Mouse (Mus musculus) ES-E14 (cell line): ENCODE measurements at regions not wholly inside any gene's neighbourhood (a gene's known extent, or its start where the extent isn't known, plus 50 kb on each side); places are given as distances from the start of the nearest gene placed in this dataset.

Source experiments
- DNase-seq: peaks from one replicate; pipeline ENCODE4 v3.0.0-alpha.2; 2013; ENCODE audit warnings: low read depth, low spot score
- H3K27ac ChIP-seq: 2 replicates; pipeline ENCODE4 v1.5.1; 2012; ENCODE audit warnings: low read depth, mild to moderate bottlenecking, low read length, moderate library complexity, mixed read lengths; ENCODE audit not compliant: poor library complexity, insufficient read depth, severe bottlenecking
- H3K36me3 ChIP-seq: 2 replicates; pipeline ENCODE4 v1.6.1; 2012; ENCODE audit warnings: mild to moderate bottlenecking, low read length, moderate library complexity, mixed read lengths; ENCODE audit not compliant: control insufficient read depth, poor library complexity, insufficient read depth, severe bottlenecking
- H3K4me1 ChIP-seq, 2 experiments: fragments of 150-350 bp in 1 of 2; sonication (generic) in 1 of 2; 2 replicates each; pipeline ENCODE4 v1.6.1; 2012; ENCODE audit warnings: low read length in 2 of 2, mild to moderate bottlenecking in 1 of 2, mixed read lengths in 1 of 2; ENCODE audit not compliant: control insufficient read depth in 2 of 2, insufficient read depth in 2 of 2, poor library complexity in 1 of 2
- H3K4me3 ChIP-seq, 2 experiments: fragments of 150-350 bp in 1 of 2; sonication (generic) in 1 of 2; 2 replicates each; pipeline ENCODE4 v1.5.1; 2012; ENCODE audit warnings: low read length in 2 of 2, low read depth in 1 of 2, mild to moderate bottlenecking in 1 of 2, mixed read lengths in 1 of 2; ENCODE audit not compliant: insufficient read depth in 1 of 2, poor library complexity in 1 of 2, severe bottlenecking in 1 of 2
- H3K9ac ChIP-seq: 2 replicates; pipeline ENCODE4 v1.6.1; 2012; ENCODE audit warnings: low read depth, mild to moderate bottlenecking, low read length, mixed read lengths; ENCODE audit not compliant: poor library complexity, insufficient read depth, severe bottlenecking
- H3K9me3 ChIP-seq: fragments of 150-350 bp; sonication (generic); 2 replicates; pipeline ENCODE4 v1.6.1; 2012; ENCODE audit warnings: low read depth, mild to moderate bottlenecking, low read length; ENCODE audit not compliant: control insufficient read depth, insufficient read depth
- CHD2 ChIP-seq: IDR thresholded peaks from 2 replicates; pipeline ENCODE4 v1.6.1; 2014; ENCODE audit warnings: mild to moderate bottlenecking, low read depth, low read length, inconsistent platforms
- HCFC1 ChIP-seq: IDR thresholded peaks from 2 replicates; pipeline ENCODE4 v1.6.1; 2012; ENCODE audit warnings: low read length, inconsistent platforms, borderline replicate concordance; ENCODE audit not compliant: insufficient read depth
- MAFK ChIP-seq: IDR thresholded peaks from 2 replicates; pipeline ENCODE4 v1.6.1; 2014; ENCODE audit warnings: mild to moderate bottlenecking, low read depth, low read length, inconsistent platforms; ENCODE audit not compliant: insufficient read depth
- ZC3H11A ChIP-seq: IDR thresholded peaks from 2 replicates; pipeline ENCODE4 v1.6.1; 2012; ENCODE audit warnings: low read depth, mild to moderate bottlenecking, inconsistent platforms, low read length, borderline replicate concordance
- ZNF384 ChIP-seq: IDR thresholded peaks from 2 replicates; pipeline ENCODE4 v1.6.1; 2012; ENCODE audit warnings: low read depth, low read length, inconsistent platforms
- in situ Hi-C, 2 experiments: fragments of 600-800 bp; cut with MboI; formaldehyde crosslinking; loops; one replicate each; pipeline ENCODE4 v1.15.1; 2025; ENCODE audit warnings: low sequenced_read_pairs in 2 of 2, inconsistent platforms in 1 of 2; ENCODE audit not compliant: unreplicated experiment in 2 of 2

DNA sequence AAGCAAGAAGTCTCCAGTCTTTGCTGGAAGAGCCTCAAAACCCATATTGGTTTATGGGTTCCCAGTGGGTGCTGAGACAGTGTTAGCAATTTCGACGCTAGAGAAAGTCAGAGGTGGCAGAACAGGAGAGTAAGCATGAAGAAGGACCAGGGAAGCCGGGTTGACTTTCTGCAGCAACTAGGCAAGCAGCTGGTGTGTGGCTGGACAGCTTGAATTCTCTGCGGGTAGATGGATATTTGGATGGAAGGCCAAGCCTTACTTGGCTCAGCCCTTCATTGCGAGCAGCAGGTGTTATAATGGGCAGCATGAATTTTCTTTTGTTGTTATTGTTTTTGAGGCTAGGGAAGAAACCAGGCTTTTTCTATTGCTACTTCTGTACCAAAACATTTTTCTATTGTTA lies 362.7 kb upstream of the Satb1 start:
- no peak for DNase-seq
- no peak overlapping the region for H3K4me3 ChIP-seq
- no peak overlapping the region for H3K9ac ChIP-seq
- in situ Hi-C loops: no loop called here
- H3K4me1 ChIP-seq: no peaks in the 10 kb centered on the region
- H3K36me3 ChIP-seq: no peaks in the 10 kb centered on the region
- TF ChIP-seq ZNF384 (no peak), CHD2 (no peak), MAFK (no peak), HCFC1 (no peak)
- H3K27ac ChIP-seq: no peak overlapping the region
- no peaks in the 10 kb centered on the region for H3K9me3 ChIP-seq

DNA sequence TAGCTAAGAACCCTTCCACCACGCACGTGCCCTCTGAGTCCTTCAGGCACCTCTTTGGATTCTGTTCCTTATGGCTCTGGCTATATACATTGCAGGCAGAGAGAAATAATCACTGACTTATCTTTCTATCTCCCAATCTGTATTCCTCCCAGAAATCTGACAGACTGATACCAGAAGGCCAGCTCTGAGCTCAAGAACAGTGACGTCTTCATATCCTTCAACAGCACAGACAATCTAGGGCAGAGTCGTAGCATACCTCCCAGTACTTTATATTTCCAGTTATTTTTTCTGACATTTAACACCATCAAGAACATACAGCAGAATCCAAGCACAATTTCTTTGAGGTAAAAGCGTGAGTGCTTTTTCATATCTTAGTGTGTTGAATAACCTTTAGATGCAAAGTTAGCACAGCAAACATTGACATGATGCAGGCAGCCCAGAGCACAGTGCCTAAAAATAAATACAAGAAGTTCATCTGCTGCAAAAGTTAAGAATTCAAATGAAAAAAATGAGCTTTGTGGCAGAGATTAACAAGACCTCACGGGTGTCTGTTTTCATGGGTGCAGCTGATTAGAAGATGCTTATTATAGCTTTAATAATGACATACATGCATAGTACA lies 358.1 kb upstream of the Satb1 start:
- Histone ChIP-seq H3K36me3 (no peaks in the 10 kb centered on the region), H3K9me3 (no peaks in the 10 kb centered on the region), H3K4me1 (no peaks in the 10 kb centered on the region), H3K9ac (no peak overlapping the region), H3K4me3 (no peak overlapping the region), H3K27ac (no peak overlapping the region)
- TF ChIP-seq CHD2: no peak
- no peak for TF ChIP-seq HCFC1
- no peak for TF ChIP-seq ZNF384
- TF ChIP-seq MAFK: no peak
- TF ChIP-seq ZC3H11A: no peak
- DNase-seq: no peak
- in situ Hi-C loops: no loop called here

DNA sequence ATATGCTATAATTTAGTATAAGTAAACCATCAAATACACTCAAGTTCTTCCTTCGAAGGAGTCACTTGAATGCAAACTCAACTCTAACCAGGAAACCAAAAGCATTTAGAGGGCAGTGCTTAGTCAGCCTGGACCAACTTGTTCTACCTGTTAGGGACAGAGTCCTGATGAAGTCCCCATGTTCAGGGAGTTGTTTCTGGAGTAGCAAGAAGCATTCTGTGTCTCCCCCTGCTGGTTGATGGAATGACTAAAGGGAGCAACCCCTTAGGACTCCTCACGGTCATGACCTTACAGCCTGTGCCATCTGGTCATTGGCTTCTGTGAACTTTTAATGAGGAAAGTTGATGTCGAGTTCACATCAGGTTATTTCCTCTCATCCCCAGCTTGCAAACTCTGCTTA lies 349.6 kb upstream of the Satb1 start:
- Histone ChIP-seq H3K4me1 (no peaks in the 10 kb centered on the region), H3K36me3 (no peaks in the 10 kb centered on the region), H3K27ac (no peak overlapping the region), H3K9me3 (no peaks in the 10 kb centered on the region), H3K9ac (no peak overlapping the region), H3K4me3 (no peak overlapping the region)
- in situ Hi-C loops: no loop called here
- peak; percentile 51 for DNase-seq
- TF ChIP-seq ZC3H11A: peak; percentile 41; the same call in 1 of the 2 replicates
- TF ChIP-seq ZNF384: no peak

DNA sequence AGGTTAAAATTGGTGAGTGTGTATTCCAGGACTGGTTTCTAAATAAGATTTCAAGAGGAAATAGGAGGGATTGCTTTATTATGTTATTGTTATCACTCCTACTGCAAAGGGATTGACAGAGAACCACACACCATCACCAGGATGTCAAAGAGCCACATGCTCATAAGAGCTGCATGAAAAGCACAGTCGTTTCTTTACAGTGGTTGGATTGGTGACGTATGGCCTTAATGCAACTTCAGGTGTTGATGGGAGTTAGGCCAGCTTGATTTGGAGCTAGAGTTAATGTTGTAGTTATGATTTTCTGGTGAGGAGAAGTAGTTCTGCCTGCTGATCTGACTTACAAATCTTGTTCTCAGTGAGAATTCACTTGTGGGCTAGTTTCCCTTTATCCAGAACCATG lies 344.9 kb upstream of the Satb1 start:
- H3K4me3 ChIP-seq: no peak overlapping the region
- no peaks in the 10 kb centered on the region for H3K9me3 ChIP-seq
- in situ Hi-C loops: no loop called here
- H3K36me3 ChIP-seq: no peaks in the 10 kb centered on the region
- no peaks in the 10 kb centered on the region for H3K4me1 ChIP-seq
- H3K9ac ChIP-seq: no peak overlapping the region
- H3K27ac ChIP-seq: no peak overlapping the region
- no peak for DNase-seq
- TF ChIP-seq MAFK (no peak), HCFC1 (no peak), ZNF384 (no peak), CHD2 (no peak), ZC3H11A (no peak)
